Mouse (Mus musculus) spleen, adult 12 weeks (tissue): ENCODE measurements at regions not wholly inside any gene's neighbourhood (a gene's known extent, or its start where the extent isn't known, plus 50 kb on each side); places are given as distances from the start of the nearest gene placed in this dataset.

Experiments
- DNase-seq: peaks from one replicate; pipeline ENCODE4 v3.0.0; 2022; ENCODE audit warnings: low spot score

DNA sequence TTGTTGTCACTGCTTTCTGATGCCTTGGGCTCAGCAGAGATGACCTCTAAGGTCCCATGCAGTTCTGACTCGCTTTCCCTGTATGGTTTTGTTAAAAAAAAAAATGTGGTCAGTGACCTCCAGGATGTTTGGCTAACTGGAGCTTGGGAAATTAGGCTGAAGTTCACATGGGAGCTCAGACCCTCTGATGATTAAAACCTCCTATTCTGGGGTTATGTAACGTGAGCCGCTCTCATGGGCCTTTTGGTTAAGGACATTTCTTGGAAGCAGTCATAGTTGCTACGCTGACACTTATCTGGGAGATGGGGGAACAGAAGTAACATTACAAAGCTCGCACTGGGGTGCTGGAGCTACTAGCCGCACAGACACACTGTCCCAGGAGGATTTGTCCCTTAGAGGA is 274.9 kb downstream of the Foxo1 start:
- no peak for DNase-seq

DNA sequence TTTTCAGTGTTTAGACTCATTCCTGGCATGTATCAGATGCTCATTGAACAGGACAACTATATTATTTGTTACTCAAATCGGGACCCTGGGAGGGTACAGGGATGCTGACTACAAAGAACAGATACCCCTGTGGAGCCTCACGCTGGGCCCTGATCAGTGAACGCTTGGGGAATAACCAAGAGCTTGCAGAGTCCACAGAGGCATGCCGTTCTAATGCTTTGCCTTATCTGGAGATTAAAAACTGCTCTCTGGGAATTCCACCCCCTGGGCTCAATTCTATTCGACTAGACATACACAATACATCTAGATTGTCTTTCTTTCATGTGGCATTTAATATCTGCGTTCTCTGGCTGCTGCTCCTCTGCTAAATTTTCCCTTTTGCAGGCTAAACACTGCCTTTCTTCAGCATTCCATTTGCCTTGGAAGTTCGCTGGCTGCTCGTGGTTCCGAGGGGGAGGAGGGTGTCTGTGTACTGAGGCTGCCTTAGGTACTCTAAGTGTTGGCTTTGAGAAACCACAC is 272.8 kb downstream of the Foxo1 start:
- no peak for DNase-seq

- no peak for DNase-seq
These were observed 271.8 kb downstream of the Foxo1 start for GRCm38 (mm10) chr3:52539813-52540378.

DNA sequence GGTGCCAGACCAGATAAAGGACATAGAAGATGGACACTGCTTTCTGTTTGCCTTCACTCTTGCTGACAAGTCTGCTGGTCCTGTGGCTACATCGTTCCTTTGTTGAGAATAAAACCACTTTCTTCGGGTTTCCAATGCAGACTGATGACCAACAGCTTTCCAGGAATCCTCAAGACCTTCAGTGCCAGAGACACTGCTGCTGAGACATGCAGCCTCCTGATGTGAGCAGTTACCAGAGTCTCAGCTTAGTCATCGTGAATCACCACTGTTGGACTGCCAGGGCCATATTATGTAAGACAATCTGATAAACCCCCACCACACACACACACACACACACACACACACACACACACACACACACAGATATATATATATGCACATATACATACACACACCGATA is 270.2 kb downstream of the Foxo1 start:
- DNase-seq, result no peak

- DNase-seq, result no peak
These were observed 269.3 kb downstream of the Foxo1 start for GRCm38 (mm10) chr3:52537362-52537911.

DNA sequence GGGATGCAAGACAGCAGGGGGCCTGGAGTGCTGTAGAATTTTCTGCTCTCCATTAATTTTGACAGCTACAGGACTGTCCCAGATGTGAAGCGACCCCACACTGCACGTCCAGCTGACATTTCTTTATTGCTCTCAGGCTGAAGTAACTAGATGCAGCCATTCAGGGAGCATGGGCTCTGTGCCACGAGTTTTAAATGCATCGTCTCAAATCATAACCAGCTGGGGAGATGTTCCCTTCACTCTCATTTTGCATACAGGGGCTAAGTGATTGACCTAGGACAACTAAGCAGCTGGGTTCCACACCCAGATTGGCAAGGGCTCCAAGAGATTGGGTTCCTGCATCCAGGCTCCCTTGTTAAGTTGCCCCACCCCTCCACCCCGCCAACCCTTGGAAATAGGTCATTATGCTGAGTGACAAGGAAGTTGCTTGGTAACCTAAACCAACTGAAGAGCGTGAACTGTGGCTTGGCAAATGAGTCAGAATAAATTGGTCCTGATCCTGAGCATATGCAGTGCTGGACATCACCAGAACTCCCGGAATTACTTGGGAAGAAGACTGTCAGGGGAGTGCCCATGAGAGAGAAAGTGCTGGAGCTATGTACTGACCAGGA is 267.4 kb downstream of the Foxo1 start:
- DNase-seq, result no peak

- DNase-seq, result no peak
These were observed 266.0 kb downstream of the Foxo1 start for GRCm38 (mm10) chr3:52534118-52534517.

DNA sequence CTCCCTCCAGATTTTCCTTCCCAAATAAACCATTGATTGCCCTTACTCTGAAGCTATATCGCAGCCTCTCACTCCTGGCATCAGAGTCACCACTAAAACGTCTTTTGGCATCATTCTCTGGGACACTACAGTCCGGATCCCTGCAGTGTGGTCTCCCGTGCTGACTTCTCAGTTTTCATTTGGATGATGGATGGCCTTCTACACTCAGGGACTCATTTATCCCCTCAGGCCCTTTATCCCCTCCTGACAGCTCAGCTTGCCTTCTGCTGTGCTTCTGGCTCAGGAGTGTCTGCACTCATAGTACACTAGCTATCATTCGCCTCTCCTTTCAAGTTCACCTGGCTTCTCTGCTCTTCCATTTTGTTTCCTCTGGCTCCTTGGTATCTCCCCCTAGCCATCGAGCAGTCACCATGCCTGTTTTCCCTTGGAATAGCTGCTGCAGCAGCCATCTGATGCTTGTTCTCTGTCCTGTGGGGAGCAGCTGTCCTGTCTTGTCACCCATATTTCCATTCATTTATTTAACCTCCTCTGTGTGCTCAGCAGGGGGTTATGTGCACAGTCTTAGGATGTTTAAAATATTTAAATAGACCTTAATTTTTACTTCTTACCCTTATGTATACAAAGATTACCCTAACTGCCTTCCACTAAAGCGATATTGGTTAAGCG is 263.7 kb downstream of the Foxo1 start:
- no peak for DNase-seq

- DNase-seq, result no peak
These were observed 262.4 kb downstream of the Foxo1 start for GRCm38 (mm10) chr3:52530406-52530970.

DNA sequence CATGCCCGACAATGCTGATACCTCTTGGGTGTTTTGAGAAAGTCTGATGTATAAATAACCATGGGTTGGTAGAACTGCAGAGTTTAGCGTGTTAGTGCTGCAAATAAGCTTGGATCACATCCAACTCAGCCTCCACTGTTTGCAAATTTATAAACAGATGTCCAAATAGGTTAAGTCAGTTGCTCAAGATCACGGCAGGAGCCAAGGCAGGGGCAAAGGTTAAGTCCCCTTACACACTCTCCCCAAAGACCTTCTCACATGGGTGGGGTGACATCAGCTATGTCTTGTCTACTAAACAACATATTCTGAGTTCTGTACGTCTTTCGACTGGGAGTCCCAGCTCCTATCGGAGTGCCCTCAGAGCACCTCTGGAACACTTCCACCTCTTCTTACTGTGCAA is 261.0 kb downstream of the Foxo1 start:
- DNase-seq, result no peak

GRCm38 (mm10) chr3:52528521-52528920 is 260.4 kb downstream of the Foxo1 start:
- no peak for DNase-seq

- DNase-seq, result no peak
These were observed 259.6 kb downstream of the Foxo1 start for GRCm38 (mm10) chr3:52527781-52528180.

DNA sequence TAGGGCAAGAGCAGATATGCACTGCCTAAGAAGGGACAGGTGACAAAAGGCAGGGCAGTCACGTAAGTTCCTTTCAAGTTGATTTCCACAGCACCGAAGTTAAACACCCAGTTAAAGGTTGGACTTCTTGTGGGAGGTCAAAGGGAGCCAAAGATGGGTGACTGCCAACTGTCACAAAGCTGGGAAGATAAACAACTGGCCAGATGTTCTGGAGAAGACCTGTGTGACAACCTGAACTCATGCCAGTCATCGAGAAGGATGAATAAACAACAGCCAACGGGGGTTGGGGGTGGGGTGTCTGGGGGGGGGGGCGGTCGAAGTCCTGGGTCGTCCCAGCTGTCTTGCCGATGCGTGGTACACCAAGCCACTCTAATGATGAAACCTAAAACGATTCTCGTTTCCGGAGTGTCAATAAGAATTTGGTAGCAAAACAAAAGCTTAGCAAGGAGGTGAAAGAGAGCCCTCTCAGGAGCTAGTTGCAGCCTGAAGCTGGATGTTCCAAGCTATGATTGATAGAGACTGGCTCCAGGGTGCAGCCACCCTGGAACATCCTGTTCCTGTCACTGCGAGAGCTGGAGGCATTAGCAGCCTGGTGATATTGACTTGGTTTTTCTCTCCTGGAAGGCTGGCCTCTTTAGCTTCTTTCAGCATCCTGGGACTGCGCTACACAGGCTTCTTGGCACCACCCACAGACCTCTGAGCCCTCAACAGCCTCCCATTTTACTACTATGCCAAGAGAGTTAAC is 259.0 kb downstream of the Foxo1 start:
- no peak for DNase-seq

GRCm38 (mm10) chr3:52522886-52523285 is 254.8 kb downstream of the Foxo1 start:
- DNase-seq, result no peak

GRCm38 (mm10) chr3:52520609-52520947 is 252.4 kb downstream of the Foxo1 start:
- no peak for DNase-seq

DNA sequence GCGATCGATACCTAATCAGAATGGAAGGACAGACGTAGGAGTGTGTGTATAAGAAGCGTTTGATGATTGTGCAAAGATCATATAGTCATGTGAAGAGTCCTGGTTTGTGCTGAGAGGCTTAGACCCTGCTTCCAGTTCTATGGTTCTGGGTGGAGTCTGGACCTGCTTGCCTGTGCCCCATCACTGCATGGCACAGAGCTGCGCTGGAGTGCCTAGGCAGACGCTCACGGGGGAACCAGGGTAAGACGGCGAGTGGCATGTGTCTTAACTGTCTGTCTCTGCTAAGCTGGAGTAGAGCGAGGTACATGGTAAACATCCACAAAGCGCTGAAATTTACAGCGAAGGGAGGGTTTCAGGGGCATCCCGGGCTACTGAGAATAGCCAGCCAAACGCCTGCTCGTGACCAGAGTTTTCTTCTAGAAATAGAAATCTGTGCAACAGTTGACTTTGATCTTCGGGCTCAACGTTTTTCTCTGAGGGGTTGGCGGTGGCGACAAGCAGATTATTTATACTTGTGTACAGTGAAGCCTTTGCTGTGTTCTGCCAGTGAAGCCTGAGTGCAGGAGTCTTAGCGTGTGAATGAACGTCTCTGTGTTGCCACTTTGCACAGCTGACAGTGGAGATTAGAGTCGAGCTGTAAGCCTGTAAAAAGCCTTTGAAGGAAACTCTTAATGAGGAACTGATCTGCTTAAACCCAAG is 251.9 kb downstream of the Foxo1 start:
- DNase-seq, result no peak

- DNase-seq, result no peak
These were observed 249.7 kb downstream of the Foxo1 start for GRCm38 (mm10) chr3:52517808-52518207.

DNA sequence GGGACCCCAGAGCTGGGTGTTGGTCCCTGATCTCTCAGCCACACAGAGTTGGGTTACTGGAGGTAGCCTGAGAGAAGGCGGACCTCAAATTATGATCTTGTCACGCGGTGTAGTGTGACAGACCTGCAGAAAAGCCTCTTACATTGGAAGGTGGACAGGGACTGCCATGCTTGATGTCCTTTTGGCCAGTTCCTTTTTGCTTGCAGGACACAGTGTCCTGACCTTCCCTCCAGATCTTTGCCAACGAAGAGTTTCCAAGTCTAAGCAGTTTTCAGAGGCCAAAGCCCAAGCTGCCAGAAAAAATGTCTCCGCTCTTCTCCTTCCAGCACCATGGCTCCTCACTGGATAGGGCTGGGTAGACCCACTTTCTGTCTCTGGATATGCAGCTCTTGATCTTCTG is 248.6 kb downstream of the Foxo1 start:
- DNase-seq, result no peak

GRCm38 (mm10) chr3:52512761-52513160 is 244.6 kb downstream of the Foxo1 start:
- DNase-seq, result peak; percentile 6

DNA sequence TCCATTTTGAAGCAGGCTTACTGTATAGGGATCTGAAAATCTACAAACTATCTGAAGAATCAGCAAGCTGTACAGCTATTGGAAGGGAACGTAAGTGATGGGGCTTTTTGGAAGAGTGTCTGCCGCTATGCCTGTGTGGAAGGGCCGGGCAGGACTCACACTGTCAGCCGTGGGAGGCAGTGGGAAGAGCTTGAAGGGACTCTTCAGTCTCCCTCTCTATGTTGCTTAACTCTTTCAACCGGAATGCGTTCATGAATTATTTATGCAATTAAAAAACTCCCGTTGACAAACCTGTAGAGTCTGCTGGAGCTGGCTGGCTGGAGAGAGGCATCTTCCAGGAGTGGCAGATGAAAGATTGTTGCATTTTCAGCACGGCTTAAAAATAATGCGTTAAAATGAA is 243.4 kb downstream of the Foxo1 start:
- no peak for DNase-seq

GRCm38 (mm10) chr3:52510831-52511230 is 242.7 kb downstream of the Foxo1 start:
- DNase-seq, result no peak
